Mouse (Mus musculus): Measurements from ENCODE around the gene Acot12.
A peak's percentile ranks its signal among the peaks of the same experiment; 100 is the strongest.

Gene Acot12

DNA sequence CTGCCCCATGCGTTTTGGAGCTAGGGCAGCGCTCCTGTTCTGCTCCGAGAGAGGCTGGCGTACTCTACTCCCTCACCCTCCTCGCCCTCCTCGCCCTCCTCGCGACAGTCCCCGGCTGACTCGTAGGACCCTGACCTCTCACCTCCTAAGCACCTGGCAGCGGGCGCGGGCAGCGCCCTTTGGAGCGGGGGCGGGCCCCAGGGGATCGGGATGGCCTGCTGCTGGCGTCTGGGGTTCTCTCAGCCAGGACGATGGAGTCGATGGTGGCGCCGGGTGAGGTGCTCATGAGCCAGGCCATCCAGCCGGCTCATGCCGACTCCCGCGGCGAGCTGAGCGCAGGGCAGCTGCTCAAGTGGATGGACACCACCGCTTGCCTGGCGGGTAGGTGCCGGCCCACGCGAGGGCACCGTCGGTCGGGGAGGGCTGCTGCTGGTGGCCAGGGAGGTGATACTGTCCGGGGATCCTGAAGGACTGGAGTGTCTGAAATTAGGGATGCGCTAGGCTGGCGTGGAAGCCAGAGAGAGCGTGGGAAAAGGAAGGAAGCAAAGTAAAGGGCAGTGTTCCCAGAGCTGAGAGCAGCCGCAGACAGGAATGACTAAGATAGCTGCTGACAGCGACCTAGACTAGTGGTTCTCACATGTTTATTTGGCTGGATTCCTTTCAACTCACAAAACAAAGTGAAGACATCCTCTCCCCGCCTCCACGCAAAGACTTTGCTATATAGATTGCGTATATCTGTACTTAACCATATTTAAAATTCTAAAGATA is at the start of gene Acot12:
Gene Acot12, plus strand, starts transcription at position 233 of the 768 bp plus-strand sequence.
- DNase-seq (ENCODE audit: low read depth, low spot score), result peak; percentile 69

DNA sequence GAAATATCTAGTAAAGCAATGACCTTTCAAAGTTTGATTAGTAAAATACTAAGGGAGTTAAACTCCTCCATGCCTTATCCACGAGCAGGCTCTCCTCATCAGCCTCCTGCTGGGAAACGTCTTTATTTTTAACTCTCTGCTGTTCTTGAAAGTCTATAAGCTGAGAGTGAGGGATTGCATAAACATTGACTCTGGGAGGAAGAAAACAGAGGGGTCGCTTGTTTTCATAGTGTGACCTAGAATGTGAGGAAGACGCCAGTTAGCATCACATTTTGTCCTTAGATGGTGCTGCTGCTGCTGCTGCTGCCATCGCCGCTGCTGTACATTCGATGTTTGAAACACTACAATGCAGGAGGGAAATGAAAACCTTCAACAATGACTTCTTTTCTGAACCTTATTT is 47.7 kb upstream of the Acot12 start:
- DNase-seq (ENCODE audit: low read depth, low spot score), result no peak

DNA sequence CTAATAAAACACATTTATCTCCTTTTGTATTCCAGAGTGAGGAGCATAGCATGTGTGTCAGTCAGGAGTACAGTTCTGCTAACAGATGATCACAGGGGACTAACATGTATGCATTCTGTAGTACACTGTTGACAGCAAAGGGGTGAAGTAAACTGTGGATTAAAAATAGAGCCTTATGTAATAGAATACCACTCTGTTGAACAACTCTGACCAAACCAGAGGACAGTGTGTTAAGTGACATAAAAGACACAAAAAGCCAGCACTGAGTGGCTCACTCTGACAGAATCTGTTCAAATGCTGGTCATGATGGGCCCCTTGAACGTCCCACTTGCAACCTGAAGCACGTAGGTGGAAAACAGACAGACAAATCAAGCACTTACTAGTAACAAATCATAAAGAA is 45.9 kb upstream of the Acot12 start:
- no peak for DNase-seq (ENCODE audit: low read depth, low spot score)

DNA sequence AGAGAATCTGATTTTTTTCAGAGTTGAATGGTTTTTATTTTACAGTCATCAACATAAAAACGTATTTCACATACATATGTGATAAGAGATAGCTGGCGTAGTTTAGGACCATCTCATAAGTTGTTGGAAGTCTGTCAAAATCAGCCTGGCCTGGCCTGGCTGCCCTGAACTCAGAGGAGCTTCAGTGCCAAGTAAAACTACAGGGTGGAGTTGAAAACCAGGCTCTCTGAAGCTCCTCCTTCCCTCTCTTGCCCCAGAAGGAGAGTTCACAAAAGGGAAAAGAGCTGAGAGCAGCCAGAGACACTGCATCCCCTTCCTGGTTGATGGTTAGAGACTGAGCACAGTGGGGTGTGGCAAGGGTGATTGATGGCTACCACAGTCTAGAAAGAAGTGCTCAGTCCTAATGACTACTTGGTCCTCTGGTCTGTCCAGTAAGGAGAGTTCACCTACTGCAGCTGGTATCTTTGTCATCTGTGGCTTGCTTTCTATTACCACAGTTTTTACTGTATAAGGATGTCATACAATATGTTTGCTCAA is 45.1 kb upstream of the Acot12 start:
- no peak for DNase-seq (ENCODE audit: low read depth, low spot score)

DNA sequence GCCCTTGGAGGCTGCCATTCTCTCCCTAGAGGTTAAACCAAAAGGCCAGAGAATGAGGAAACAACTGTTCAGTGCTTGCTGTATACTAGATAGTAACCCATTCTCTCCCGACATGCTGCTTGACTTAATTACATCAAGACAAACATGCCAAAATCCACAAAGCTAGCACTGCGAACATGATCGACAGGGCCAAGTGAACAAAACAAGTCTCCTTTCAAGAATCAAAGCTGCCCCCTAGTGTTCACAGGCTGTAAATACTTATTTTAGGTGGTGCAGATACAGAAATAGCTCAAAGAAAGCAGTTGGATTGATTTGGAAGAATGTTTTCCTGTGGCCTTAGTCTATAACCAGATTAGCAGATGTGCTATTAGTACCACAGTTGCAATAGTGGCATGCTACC is 44.3 kb upstream of the Acot12 start:
- DNase-seq (ENCODE audit: low read depth, low spot score), result peak; percentile 61

GRCm38 (mm10) chr13:91702337-91702736 is 39.0 kb upstream of the Acot12 start:
- DNase-seq (ENCODE audit: low read depth, low spot score), result peak; percentile 12

GRCm38 (mm10) chr13:91719487-91719886 is 21.8 kb upstream of the Acot12 start:
- peak; percentile 57 for DNase-seq (ENCODE audit: low read depth, low spot score)

GRCm38 (mm10) chr13:91723108-91723735 is 18.1 kb upstream of the Acot12 start:
- DNase-seq (ENCODE audit: low read depth, low spot score), result peak; percentile 45

DNA sequence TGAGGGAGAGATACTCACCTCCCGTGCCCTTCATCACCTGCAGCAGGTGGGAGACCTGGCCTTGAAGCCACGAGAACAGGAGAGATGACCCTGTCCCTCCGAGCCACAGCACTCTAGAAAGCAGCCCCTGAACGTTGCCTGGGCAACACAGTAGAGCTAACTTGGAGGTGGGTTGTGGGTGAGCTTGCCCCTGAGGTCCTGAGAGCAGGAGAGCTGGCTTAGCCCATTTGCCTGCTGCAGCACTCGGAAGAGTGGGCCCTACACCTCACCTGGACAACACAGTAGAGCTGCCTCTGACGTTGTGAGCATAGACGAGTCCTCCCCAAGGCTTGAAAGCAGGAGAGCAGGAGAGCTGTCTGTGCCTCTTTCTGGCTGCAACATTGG is 17.6 kb upstream of the Acot12 start:
- no peak for DNase-seq (ENCODE audit: low read depth, low spot score)

- DNase-seq (ENCODE audit: low read depth, low spot score), result peak; percentile 14
Observed at GRCm38 (mm10) chr13:91724211-91724610, 17.1 kb upstream of the Acot12 start.

GRCm38 (mm10) chr13:91725130-91725529 is 16.2 kb upstream of the Acot12 start:
- DNase-seq (ENCODE audit: low read depth, low spot score), result no peak

- DNase-seq (ENCODE audit: low read depth, low spot score), result no peak
Observed at GRCm38 (mm10) chr13:91727899-91728298, 13.4 kb upstream of the Acot12 start.

GRCm38 (mm10) chr13:91737191-91737590 is 4.1 kb upstream of the Acot12 start:
- DNase-seq (ENCODE audit: low read depth, low spot score), result no peak

DNA sequence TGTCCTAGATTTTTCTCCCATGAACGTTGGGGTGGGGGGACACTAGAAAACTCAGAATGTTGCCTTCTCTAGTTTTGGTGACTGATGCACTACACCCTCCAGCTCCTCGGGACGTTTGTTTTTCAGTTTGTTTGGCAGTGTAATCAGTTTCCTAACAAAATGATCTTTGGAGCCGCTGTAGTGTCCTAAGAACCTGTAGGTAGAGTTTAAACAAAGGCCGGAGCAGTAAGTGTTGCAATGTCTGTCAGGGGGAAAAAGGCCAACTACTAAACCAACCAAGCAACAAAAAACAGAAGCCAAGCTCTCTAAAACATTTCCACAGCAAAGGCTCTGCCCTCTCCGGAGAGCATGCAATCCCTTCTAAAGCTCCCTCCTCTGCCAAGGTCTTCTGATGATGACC is 461 bp upstream of the Acot12 start:
- no peak for DNase-seq (ENCODE audit: low read depth, low spot score)

DNA sequence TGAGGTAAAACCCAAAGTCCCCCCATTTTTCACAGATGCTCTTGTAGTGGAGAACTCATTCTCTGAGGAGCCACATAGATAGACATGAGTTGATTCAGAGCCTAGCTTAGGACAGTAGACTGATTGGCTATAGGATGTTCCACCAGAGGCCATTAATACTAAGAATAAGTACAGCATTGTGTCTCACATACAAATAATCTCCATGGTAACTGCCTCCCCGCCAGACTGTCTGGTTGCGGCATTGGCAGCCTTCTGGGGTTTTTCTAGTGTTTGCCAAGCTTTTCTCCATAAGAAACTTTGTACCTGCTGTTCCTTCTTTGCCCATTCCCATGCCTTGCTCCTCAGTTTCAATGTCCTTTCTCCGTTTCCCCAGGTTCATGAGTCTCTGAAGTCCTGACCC is 1.9 kb downstream of the Acot12 start:
- peak; percentile 45 for DNase-seq (ENCODE audit: low read depth, low spot score)

DNA sequence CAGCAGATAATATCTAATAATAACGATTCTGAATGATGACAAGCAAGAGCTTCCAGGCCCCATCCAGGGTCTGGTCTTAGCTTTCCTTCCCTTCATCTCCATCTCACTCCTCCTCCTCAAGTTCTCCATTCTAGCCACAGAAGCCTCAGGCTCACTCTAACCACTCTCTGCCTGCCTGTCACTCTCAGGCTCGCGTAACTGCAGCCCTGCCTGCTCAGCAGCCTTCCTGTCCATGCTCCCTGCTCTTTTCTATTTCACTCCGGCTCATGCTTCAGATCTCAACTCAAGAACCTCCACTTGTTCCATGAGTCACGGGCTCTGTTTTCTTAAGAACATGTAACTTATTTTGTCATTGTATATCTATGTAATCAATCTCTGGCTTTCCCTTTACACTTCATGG is 5.2 kb downstream of the Acot12 start:
- no peak for DNase-seq (ENCODE audit: low read depth, low spot score)

DNA sequence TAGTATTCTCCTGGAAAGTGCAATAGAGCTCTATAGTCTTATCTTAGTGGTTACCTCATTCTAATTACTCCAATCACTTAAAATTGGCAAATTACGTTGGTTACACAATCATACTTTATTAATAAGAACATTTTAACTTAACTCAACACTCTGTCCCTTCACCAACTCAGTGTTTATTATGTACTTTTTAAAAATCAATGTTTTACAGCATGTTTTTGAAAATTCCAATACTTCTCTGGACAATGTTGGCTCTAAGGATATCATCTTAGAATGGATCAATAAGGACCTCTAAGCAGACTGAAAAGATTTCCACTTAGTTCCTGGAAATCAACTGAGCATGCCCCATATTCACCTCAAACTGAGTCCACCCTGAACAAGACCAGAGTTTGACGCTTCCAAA is 7.1 kb downstream of the Acot12 start:
- no peak for DNase-seq (ENCODE audit: low read depth, low spot score)

DNA sequence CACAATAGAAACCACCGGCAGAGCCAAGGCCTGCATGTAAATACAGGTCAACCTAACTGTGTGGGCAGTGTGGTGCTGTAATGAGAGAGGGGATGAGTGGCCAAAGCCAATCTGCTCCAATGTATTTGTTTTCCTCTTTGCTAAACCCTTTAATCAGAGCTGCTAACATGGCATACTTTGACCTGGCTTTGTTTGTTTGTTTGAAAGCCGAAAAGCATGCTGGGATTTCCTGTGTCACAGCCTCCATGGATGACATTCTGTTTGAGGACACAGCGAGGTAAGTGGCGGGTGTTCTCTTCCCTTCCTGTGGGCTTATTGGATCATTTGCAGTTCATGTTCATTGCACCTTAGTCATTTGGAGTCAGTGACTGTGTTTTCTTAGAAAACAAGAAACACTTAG is 8.7 kb downstream of the Acot12 start:
- no peak for DNase-seq (ENCODE audit: low read depth, low spot score)

DNA sequence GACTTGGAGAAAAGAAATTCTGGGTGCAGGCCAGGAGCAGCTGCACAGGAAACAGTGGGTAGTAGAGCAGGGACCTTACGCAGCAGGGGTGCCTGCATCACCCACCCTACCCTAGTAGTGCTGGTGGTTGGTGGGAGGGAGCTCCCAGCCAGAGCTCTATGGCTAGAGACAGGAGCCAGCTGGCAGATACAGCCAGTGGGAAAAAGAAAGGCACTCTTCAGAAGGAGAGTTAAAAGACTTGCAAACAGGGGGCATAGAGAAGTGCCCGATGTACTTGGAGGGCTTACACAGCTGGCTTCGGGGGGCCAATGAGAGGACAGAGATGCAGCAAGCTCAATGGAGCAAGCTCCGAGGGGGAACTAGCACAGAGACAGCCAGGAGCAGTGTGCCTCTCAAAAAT is 12.4 kb downstream of the Acot12 start:
- peak; percentile 58 for DNase-seq (ENCODE audit: low read depth, low spot score)

DNA sequence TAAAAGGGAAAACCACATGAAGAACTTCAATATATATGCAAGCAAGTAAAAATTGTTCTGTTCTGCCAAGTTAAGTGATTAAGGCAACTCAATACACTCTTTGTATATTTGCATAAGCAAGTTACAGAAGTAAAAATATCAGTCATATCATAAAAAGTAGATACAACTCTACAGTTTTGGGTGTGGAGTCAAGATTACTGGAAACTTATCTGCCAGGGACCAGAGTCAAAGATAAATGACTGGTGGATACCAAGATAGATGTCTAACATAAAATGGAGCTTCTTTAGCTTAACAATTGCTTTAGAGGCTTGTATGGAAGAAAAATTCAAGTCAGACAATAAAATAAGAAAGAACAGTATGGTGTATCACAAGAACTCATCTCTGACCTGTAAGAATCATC is 13.4 kb downstream of the Acot12 start:
- DNase-seq (ENCODE audit: low read depth, low spot score), result no peak

DNA sequence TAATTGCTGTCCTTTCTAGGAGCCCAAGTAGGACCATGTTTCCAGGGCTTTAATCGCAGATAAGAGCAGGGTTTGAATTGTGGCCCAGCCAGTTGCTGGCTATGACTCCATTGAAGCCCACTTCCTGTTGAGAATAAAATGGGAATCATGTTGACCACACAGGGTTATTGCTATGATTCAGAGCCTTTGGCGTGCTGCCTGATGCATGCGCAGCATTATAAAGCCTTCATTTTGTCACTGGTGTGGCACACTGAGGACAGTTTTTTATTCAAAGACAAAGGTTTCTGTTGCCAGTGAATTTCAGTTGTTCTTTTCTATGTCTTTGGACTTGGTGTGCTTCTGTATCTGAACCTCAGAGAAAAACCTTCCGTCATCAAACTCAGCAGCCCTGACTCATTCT is 14.9 kb downstream of the Acot12 start:
- DNase-seq (ENCODE audit: low read depth, low spot score), result peak; percentile 20

DNA sequence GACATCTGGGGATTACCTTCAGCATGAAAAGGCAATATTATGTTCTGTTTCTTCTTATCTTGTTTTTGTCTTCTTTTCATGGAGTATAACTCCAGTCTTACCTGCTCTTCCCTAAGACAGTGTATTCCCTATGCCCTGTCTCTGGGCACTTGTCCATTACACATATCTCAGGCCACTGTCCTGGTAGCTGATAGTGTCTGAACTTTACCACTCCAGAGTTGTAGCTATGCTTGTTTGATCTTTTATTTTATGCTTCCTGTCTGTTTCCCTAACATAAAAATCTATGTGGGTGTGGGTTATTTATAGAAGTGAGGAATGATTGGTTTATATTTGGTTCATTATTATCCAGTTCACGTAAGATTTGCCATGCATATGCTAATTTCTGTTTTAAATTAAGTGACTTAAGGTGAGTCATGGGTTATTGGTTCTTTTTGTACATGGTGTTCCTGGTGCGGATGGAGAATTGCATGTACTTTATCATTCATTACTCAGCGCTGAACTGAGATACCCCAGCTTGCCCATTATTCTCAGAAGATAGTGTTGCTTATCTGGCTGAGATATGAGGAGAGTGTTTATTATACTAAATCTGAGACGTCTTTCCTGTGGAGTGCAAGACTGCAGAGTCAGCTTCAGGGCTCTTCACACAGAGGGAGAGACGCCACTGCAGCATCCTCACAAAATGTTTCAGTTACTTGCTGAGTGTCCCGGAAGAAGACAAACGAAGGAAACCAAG is 17.2 kb downstream of the Acot12 start:
- peak; percentile 25 for DNase-seq (ENCODE audit: low read depth, low spot score)

Measured in brain, adult 2 months (tissue).